Mouse (Mus musculus) limb, embryonic 10.5 days (tissue): ENCODE data around the gene Abat. TPM values are rescaled to one million over a fixed set of nuclear protein-coding genes. Genes with fewer than 3 reads are reported as not detected.

ENCODE experiments used
- microRNA-seq: library from miRNA; unstranded; fragments of <30 nt; microRNA quantifications from one replicate; pipeline ENCODE4, GENCODE M21; 2017
- polyA plus RNA-seq: library from polyadenylated mRNA; unstranded; fragments of >200 nt; fragmentation: Nextera tagmentation; extraction: Ambion mirVana; gene quantifications from 2 replicates; pipeline ENCODE4 v1.2.1, GENCODE M21; 2016

Gene Abat
- polyA plus RNA-seq, 1 experiment from 2014 or later, result 22.7 TPM

Small RNA genes lying within 50 kb of the gene (microRNA-seq; reads per million reads assigned to microRNA genes)
- not detected for gene Gm22137

Other genes starting within 250 kb of the Abat start
- 0.14 and 0.33 TPM in 2 replicates for gene Tmem114, start 88.3 kb upstream of the Abat start, polyA plus RNA-seq
- gene Mettl22, start 42.6 kb upstream of the Abat start, polyA plus RNA-seq, result 18.2 and 22.5 TPM in 2 replicates
- 54.6 and 61.2 TPM in 2 replicates for gene Pmm2, start 124.2 kb downstream of the Abat start, polyA plus RNA-seq
- gene Tmem186, start 124.3 kb downstream of the Abat start, polyA plus RNA-seq, result 22.9 and 26.0 TPM in 2 replicates
- 152 and 166 TPM in 2 replicates for gene Carhsp1, start 158.7 kb downstream of the Abat start, polyA plus RNA-seq
- gene Gm5767, start 167.3 kb downstream of the Abat start, polyA plus RNA-seq, result not detected in 2 replicates